Mouse (Mus musculus) frontal cortex, postnatal 25 days (tissue): ENCODE data around the gene Arhgdia.
A peak's percentile ranks its signal among the peaks of the same experiment; 100 is the strongest.
"Not testable (repeated sequence)": the region's sequence is repeated elsewhere in the genome, so short reads cannot be mapped to it uniquely, and the experiment has no call there.

Experiments used
- DNase-seq, 2 experiments: peaks; one replicate each; pipeline ENCODE4 v3.0.0; 2022; ENCODE audit warnings: low spot score in 2 of 2

Arhgdia gene

DNA sequence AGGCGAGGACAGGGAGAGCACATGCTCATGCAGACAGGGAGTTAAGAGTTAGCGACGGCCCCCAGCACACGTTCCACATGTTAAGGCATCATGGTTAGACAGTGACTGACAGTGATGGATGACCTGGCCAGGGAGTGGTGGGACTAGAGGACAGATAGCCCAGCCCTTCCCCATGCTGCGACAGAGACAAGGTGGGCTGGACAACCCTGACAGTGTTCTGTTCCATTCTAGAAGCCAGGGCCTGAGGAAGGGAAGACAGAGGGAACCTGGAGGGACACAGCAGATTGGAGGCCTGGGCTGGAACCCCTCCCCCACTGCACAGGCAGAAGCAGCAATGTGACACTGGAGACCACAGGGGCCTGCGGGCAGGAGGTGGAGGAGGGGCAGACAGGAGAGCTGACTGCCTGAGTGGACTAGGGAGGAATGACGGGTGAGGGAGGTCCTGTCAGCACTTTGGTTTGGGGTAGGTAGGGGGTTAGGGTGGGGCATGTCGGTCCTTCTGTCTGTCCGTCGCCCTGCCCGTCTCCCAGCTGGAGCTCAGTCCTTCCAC, 2.7 kb downstream of the Arhgdia start:
- DNase-seq, result no peak

DNA sequence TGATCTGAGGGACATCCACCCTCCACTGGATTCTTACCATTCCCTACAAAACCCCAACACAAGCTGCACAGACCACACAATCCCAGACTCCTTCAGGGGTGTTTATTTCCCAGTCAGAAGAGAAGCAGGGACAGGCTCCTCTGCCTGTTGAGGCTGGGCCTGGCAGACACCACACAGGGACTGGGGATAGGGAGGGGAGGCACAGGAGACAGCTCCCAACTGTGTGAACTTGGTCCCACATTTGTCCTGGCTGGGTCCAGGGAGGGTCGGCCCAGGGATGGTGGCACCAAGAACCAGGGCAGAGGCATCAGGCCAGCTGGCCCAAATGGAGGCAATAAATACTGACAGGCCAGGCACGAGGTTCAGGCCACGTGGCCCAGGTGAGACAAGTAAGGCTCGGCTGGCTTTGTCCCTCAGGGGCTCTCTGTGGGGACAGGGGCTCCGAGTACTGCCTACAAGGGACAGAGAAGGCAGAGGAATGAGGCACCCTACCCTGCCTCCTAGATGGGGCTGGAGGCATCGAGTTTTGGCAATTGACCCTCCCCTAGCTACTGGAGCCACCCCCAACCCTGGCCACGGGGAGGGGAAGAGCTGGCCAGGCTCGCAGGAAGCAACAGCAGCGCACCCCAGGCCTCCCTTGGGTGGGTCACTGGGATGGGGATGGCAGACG, 3.3 kb downstream of the Arhgdia start:
- no peak for DNase-seq

DNA sequence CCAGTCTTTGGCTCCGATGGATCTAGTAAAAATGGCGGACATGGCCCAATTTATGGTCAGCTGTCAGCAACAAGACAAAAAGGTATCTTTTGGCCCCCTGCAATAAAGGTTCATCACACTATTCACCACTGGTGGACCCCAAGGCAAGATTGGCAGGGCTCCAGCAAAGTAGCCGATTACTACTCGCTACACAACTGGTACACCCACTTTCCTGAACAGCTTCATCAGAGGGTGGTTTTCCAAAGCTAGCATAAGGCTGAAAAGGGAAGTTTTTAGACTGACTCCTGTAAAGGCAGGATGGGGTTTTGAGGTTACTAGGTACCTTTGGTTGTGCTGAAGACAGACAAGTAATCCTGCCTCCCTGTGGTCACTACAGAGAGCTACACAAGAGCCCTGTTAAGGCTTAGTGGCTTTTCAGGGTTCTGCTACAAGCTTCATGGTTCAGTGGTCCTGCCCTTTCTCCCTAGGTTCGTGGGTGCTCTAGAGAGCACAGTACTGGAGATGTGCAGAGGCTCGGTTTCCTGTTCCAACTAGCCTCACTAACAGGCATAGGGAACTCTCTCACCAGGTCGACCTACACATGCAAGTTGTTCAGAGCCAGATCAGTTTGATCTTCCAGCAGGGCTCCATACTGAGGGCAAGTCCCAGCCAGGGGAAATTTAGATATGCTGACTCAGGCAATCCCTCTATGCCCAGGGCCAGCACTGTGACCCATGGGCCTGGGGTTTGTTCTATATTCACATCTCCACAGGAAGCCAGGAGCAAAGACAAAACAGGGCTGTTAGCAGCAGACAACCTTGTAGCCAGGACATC, 4.0 kb downstream of the Arhgdia start:
- DNase-seq, result no peak

DNA sequence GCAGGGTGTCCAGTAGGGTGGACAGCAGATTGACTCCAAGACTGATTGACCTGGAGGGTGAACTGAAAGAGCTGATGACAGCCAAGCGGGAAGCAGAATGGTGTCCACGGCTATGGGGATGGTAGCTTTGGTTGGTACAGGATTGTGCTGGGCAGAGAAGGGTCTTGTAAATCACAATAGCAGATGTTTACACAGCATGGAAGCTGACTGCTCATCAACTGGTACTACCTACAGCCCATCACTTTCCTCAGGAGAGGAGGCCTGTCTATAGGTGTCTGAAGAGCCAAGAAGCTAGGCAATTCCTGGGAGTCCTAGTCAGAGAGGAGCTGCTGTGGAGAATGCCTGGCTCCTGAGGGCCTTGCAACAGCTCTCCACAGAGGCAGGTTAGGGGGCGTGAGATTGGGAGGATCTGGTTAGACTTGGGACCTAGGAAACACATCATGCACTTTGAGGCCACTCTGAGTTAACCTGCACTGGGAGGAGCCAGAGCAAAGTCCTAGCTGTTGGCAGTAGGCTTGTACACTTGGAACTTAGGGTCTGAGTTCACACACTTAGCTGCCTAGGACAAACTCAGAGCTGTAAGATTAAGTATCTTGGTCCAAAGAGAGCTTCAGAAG, 5.0 kb downstream of the Arhgdia start:
- no peak for DNase-seq

DNA sequence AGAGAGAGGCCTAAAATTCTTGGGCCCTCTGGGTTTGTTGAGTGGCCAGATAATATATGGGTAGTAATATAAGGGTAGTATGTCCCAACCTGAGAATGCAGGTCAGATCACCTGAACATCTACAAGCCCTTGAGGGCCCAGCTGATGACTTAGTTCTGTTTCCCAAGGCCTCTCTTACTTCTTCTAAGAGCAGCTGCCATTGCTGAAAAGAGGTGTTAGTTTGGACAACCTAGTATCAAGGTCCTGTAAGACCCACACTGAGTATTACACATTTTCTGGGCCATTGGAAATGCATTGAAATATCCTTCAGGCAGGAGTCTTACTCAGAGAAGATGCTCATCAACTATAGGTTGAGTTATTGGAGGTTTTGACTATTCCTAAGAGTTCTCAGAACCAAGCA, 5.5 kb downstream of the Arhgdia start:
- no peak for DNase-seq

DNA sequence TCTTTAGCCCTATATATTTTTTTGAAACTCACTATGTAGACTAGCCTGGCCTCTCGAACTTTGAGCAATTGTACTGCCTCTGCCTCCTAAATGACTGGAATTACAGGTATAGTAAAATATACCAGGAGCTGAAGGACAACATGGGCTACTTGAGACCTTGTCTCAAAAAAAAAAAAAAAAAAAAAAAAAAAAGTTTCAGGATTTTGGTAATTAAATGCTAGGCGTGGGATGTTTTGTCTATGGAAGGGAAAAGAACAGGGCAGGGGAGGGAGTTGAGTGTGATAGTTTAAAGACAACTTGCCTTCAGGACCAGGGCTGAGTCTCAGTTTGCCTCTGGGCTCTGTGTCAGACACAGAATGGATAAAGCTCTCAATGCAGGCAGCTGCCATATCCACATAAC, 6.4 kb downstream of the Arhgdia start:
- DNase-seq, result no peak

DNA sequence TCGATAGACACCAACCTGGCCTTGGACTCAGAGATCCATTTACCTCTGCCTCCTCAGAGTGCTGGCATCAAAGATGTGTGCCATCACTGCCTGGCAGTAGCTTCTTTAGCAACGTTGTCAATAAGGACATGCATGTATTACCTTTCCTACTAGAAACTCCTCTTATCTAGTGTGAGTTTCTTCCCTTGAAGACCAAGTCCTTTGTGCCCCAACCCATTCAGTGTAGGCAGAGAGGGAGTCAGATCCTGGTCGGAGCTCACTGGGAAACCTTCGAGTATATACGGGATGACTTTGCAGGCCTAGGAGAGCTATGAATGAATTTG, 7.2 kb downstream of the Arhgdia start:
- DNase-seq, result no peak

DNA sequence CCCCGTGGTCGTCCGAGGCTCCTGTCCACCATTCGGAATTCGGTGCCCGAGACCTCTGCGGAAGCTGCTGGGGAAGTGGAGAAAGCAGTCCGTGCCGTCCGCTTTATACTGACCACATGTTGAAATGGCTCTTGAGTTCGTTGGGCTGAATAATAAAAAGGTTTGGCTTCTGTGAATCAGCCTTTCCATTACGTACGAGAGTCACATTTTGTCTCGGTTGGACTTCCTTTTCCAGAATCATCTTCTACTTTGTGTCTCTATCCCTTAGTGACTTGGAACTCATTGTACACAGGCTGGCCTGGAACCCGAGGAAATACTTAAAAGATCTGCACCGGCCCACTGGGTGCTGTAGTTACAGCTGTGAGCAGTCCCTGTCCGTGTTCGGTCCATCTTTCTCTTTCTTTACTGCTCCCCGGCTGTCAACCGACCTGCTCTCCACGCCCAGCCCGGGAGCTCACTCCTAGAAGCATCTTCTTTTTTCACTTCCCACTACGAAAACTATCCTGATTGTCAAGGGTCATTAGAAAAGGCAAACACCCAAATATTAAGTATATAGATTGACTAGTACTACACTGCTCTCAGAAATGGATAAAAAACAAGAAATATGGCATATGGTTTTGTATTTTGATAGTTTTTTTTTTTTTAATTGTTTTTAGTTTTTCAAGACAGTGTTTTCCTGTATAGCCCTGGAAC, 7.7 kb downstream of the Arhgdia start:
- no peak for DNase-seq

DNA sequence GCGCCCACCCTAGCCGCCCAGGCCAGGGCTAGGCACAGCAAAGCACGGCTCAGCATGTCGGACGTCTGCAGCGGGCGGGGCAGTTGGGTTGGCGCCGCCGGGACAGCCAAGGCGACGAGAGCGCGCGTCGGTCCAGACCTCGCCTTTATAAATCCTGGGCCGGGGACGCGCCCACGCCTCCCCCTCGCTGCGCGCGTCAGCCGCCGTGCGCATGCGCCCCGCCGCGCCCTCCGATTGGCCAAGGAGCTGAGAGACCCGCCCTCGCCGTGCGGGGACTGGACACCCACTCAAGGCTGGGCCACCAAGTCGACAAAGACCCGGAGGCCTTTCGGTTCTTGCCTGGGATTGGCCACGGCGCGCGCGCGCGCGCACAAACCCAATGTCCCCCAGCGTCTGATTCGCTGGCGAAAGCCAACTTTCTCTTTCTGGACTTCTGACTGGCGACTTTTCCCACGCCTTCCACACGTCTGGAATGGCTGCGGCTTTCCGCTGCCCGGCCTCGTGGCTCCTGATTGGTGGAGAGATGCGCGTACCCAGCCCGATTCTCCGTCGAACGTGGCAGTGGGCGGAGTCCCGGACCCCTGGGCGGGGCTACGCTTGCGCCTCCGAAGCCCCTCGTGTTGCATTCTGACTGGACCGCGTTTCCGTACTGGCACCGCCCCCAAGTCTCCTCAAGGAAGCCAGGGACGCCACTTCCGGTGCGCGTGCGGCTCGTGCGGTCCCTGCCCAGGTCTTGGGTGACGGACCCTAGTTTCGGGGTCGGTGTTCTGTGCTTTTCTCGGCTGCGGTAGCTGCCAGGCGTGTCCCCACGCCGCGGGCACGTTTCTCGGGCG, 8.5 kb downstream of the Arhgdia start, which contains the start of gene P4hb:
P4hb (minus strand) TSS at position 502 of the 833 bp plus-strand sequence.
- peak; percentile 98 to 99 for DNase-seq

DNA sequence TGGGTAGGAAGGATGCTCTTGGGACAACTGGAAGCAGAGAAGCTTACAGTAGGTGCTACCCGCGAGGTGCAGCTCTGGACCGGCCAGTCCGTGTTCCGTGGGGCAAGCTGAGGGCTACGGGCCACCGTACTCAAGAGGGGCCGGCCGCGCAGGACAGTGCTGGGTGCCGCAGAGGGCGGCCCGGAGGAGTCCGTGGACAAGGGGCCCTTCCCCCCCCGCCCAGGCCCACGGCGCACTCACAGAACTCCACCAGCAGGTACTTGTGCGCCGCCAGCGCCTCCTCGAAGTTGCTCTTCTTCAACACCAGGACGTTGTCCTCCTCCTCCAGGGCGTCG, 9.0 kb downstream of the Arhgdia start:
- DNase-seq, result no peak

DNA sequence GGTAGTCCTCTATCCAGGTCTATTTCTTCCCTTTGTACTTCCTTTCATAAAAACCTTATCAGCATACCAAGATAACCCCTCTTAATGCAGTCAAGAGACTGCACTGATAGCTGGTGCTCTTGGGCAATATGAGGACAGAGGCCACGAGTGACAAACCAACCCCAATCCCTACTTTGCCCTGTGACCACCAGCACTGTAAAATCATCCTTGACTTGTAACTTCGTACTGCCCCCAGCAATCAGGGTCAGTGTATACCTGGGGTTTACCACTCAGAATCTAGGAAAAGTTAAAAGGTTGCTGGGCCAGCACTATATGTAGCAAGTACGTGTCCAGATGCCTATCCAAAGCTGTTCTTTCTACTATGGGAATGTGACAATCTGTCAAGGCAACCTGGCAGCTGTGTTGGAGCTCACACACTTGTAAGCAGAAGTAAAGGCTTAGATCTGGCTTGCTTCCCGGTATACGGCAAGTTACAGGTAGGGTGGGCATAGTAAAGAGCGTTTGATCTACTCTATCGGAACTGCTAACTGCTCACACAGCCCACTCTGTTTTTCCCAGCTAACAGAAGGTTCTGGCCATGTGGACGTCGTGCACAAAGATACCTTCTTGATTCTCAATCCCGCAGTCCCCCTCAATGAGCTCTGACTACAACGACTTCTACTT, 9.5 kb downstream of the Arhgdia start:
- DNase-seq, result no peak

DNA sequence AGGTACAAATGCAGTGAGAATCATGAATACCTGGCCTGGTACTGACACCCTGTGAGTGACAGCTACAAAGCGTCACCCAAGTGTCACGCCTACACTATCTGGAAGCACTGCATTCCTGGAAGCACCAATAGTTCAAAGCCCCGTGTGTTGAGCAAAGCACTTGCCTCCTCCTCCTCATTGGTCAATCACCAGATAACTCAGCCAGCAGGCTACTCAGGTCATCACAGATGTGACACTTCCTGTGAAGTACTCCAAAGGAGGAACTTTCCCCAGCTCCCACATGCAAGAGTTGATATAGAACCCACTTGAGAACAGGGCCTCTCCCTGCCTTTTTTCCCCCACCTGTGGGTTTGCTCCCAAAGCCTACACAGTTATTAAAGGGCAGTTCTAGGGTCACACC, 10.3 kb downstream of the Arhgdia start:
- no peak for DNase-seq

DNA sequence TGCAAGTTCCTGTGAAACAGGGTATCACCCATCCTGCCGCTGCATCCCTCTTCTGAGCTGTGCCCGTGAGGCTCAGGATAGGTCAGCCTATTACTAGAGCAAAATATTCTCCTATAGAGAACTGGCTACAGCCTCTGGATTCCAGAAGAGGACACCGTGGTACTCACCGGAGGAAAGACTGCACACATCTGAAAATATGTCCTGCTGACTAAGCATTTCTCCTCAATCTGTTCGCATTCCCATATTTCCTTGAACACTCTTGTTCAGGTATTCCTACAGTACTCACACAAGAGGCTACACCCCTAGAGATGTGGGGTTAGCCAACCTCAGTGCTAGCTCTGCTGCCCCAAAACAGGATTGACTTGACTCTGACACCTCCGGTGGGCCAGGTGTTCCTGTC, 13.1 kb downstream of the Arhgdia start:
- no peak for DNase-seq

DNA sequence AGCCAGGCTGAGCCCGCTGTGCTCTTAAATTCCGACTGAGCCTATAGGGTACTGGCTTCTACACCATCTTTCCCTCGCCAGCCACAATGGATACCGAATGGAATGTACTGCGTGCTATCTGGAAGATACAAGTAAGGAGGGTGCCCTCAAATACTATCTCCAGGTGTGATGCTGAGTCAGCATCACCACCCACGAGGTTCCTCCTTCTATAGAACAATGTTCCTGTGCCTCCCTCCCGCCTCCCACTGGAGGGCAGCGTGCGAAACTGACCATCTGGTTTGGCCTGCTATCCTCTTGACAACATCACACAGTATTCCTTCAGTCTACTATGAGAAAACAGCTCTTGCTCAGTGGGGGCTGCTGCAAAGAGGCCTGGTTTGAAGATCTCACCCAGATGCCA, 16.3 kb downstream of the Arhgdia start:
- no peak for DNase-seq

DNA sequence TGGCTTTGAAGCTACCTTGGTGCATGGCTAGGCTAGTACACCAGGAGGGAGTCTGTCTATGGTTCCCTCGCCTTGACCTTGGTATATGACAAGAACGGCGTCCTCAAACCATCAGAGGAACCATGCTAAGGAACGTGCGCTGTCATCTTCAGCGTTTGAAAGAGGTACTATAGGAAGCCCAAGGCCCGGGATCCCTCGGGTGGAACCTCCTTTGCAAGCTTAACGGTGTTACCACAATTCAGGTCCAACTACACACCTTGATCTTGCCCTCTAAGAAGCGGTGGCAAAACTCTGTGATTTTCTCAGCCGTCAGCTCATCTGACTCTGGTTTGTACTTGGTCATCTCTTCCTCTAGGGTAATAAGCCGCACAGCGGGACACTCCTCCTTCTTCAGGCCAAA, 18.5 kb downstream of the Arhgdia start:
- no peak for DNase-seq

DNA sequence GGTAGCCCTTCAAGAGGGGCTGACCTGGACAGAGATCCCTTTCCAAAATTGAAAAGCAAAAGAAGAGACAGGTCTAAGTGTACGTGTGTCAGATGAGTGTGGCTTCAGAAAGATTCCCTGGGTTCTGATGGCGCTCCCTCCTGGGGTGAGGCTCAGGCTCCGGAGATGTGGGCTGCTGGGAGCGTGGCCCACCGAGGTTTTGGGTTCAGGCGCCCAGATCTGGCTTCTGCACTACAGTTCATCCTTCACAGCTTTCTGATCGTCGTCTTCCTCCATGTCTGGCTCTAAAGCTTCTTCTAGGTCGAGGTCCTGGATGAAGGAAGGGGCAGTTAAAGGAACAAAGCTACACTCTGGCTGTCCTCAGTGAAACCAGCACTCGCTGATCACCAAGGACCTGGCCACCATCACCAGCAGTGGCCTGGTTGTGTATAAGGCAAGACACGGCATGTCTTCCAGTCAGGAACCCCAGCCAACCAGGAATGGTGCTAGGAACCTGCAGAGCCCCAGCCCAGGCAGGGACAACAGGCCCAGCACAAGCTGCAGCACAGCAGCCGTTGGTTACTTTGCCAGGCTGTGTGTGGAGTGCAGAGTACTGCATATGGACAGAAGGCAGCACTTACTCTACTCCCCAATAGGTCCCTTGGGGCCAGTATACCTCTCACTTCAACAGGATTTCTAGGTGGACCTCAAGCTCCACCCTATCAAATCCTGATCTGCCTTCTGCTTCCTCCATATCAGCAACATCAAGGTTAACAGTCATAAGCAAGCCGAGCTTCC, 20.3 kb downstream of the Arhgdia start:
- no peak for DNase-seq

DNA sequence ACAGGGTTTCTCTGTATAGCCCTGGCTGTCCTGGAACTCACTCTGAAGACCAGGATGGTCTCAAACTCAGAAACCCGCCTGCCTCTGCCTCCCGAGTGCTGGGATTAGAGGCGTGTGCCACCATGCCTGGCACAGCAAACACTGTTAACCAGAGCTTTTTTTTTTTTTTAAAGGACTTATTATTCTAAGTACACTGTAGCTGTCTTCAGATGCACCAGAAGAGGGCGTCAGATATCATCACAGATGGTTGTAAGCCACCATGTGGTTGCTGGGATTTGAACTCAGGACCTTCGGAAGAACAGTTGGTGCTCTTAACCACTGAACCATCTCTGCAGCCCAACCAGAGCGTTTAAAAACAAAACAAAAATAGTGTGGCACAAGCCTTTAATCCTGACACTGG, 22.6 kb downstream of the Arhgdia start:
- not testable (repeated sequence) for DNase-seq

DNA sequence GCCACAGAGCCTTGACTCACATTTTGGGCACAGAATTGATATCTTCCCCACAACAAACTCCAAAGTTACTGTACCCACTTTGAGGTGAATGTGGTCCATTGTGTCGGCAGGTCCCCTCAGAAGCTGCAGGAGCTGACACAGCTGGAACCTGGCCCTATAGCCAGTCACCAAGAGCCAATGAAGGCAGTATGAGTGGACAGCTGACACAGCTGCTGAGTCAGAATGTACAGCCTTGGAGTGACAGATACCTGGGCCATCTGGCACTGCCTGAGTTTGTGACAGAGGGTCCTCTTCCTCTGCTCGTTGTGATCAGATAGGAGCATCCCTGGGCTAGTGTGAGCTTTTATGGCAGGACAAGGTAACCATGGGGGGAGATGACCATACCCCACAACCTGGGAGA, 26.2 kb downstream of the Arhgdia start:
- no peak for DNase-seq

DNA sequence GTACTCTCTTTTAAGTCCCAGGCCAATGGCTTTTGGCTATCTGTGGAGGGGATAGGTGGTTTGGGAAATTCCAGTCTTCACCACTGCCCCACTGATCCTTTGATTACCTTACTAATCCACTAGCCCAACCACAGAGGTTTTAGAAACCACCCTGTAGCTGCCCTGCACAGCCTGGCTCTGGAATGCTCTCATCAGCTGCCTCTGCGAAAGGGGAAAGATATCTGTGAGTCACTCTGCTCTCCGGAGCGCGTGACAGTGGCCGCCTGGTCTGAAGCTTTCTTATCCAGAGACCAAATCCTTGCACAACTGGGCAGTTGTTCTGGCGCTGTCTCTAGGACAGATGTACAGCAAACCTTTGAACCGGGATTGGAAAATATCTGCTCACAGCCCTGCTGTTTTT, 26.6 kb downstream of the Arhgdia start:
- DNase-seq, result no peak

DNA sequence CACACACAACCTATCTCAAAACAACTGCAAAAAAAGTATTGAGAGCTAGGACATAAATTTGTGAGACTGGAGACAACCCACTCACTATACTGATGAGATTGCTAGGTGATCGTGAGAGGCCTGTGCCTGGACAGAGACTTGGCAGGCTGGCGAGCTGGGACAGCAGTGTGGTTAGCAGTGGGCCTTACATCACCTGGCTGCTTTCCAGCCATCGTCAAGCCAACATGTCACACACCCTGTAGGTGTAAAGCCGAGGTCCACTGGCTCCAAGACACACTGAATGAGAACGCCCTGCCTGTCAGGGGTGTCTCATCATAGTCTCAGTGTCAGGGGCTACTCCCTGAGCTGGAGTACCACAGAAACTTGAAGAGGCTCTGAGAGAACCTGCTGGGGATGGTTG, 28.7 kb downstream of the Arhgdia start:
- DNase-seq, result no peak
